Mouse (Mus musculus): ENCODE measurements around the gene Ccdc146.

Gene Ccdc146

GRCm38 (mm10) chr5:21264352-21265021, 160.0 kb downstream of the Ccdc146 start:
- no peak for DNase-seq (ENCODE audit: low read depth, low spot score)

GRCm38 (mm10) chr5:21263202-21264055, 161.0 kb downstream of the Ccdc146 start:
- DNase-seq (ENCODE audit: low read depth, low spot score): peak; percentile 21

GRCm38 (mm10) chr5:21261202-21261844, 163.2 kb downstream of the Ccdc146 start:
- no peak for DNase-seq (ENCODE audit: low read depth, low spot score)

- no peak for DNase-seq (ENCODE audit: low read depth, low spot score)
Measured at GRCm38 (mm10) chr5:21260746-21261145, 163.7 kb downstream of the Ccdc146 start.

GRCm38 (mm10) chr5:21257806-21258205, 166.7 kb downstream of the Ccdc146 start:
- DNase-seq (ENCODE audit: low read depth, low spot score): no peak

- DNase-seq (ENCODE audit: low read depth, low spot score): no peak
Measured at GRCm38 (mm10) chr5:21257126-21257525, 167.4 kb downstream of the Ccdc146 start.

- DNase-seq (ENCODE audit: low read depth, low spot score): no peak
Measured at GRCm38 (mm10) chr5:21255551-21256132, 168.8 kb downstream of the Ccdc146 start.

- no peak for DNase-seq (ENCODE audit: low read depth, low spot score)
Measured at GRCm38 (mm10) chr5:21254731-21255525, 169.5 kb downstream of the Ccdc146 start.

GRCm38 (mm10) chr5:21248834-21249233, 175.6 kb downstream of the Ccdc146 start:
- DNase-seq (ENCODE audit: low read depth, low spot score): no peak

- DNase-seq (ENCODE audit: low read depth, low spot score): no peak
Measured at GRCm38 (mm10) chr5:21247916-21248315, 176.6 kb downstream of the Ccdc146 start.

GRCm38 (mm10) chr5:21246794-21247193, 177.7 kb downstream of the Ccdc146 start:
- no peak for DNase-seq (ENCODE audit: low read depth, low spot score)

GRCm38 (mm10) chr5:21245241-21245640, 179.2 kb downstream of the Ccdc146 start:
- no peak for DNase-seq (ENCODE audit: low read depth, low spot score)

GRCm38 (mm10) chr5:21244575-21244974, 179.9 kb downstream of the Ccdc146 start:
- DNase-seq (ENCODE audit: low read depth, low spot score): no peak
